Mouse (Mus musculus) central nervous system, embryonic 11.5 days (tissue): Measurements from ENCODE around the gene Doxl2. TPM values are rescaled to one million over a fixed set of nuclear protein-coding genes. Genes with fewer than 3 reads are reported as not detected.

ENCODE experiments used
- polyA plus RNA-seq: library from polyadenylated mRNA; depleted of rRNA; stranded (reverse); fragments of >200 nt; gene quantifications from 2 replicates; pipeline ENCODE4 v1.2.3, GENCODE M21; 2012; rRNA removed

Doxl2 gene
- not detected in 2 replicates for polyA plus RNA-seq

DNA sequence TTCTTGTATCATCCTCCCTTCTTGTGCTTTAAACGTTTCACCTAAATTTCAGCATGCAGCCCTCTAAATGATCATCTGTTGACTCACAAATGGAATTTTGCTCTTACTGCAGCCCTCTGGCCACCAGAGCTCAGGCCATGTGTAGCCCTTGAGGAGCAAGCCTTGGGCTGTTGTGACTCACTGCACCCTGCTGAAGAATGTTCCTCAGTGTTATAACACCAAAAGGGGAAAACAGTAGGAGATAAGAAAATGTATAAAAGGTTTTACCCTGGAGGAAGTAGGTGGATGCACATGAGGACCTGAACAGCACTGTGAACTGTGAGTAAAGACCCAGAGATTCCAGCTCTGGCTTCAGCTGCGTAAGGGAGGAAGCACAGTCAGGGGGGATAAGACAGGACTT lies at the start of gene Doxl2:
TSS of gene Doxl2 (plus strand) at position 301 of the 400 bp plus-strand sequence.

GRCm38 (mm10) chr6:48929595-48929994 lies 45.2 kb upstream of the Doxl2 start, which contains the start of gene 1600015I10Rik:
TSS of gene 1600015I10Rik (plus strand) at chr6:48929895.

GRCm38 (mm10) chr6:48986444-48986990 lies 11.8 kb downstream of the Doxl2 start, which contains the start of gene Svs1:
TSS of gene Svs1 (plus strand) at chr6:48986861.

Other genes starting within 250 kb of the Doxl2 start
- gene Gimap1, start 235.9 kb upstream of the Doxl2 start, polyA plus RNA-seq = 2.4 TPM in 2 replicates
- gene Gimap5, start 228.8 kb upstream of the Doxl2 start, polyA plus RNA-seq = 0.83 and 1.3 TPM in 2 replicates
- gene Gimap3, start 204.1 kb upstream of the Doxl2 start, polyA plus RNA-seq = 0.06 TPM in 1 of 2 replicates, not detected in the other
- 17.0 and 25.2 TPM in 2 replicates for gene Tmem176a, start 134.0 kb upstream of the Doxl2 start, polyA plus RNA-seq
- gene Tmem176b, start 133.5 kb upstream of the Doxl2 start, polyA plus RNA-seq = 47.0 and 85.5 TPM in 2 replicates
- gene Aoc1, start 102.1 kb upstream of the Doxl2 start, polyA plus RNA-seq = not detected in 2 replicates
- not detected in 2 replicates for gene 1600015I10Rik, start 45.1 kb upstream of the Doxl2 start, polyA plus RNA-seq
- gene Svs1, start 11.9 kb downstream of the Doxl2 start, polyA plus RNA-seq = not detected in 2 replicates
- gene Gpnmb, start 61.6 kb downstream of the Doxl2 start, polyA plus RNA-seq = 0.55 and 0.82 TPM in 2 replicates
- gene Malsu1, start 98.8 kb downstream of the Doxl2 start, polyA plus RNA-seq = 30.8 and 33.8 TPM in 2 replicates
- 56.0 and 61.3 TPM in 2 replicates for gene Igf2bp3, start 240.0 kb downstream of the Doxl2 start, polyA plus RNA-seq